Mouse (Mus musculus) G1E (cell line): ENCODE measurements around the gene Gart. TPM values are rescaled to one million over a fixed set of nuclear protein-coding genes. Genes with fewer than 3 reads are reported as not detected.

Experiments used
- ATAC-seq: 2 replicates; pipeline ENCODE4 v1.8.0; 2016; ENCODE audit warnings: mild to moderate bottlenecking; ENCODE audit not compliant: insufficient number of reproducible peaks, poor library complexity, low FRiP score, severe bottlenecking; ENCODE audit errors: extremely low read depth
- DNase-seq: peaks from one replicate; pipeline ENCODE4 v3.0.0; 2012; ENCODE audit warnings: low spot score
- H3K27me3 ChIP-seq: 2 replicates; pipeline ENCODE4 v1.6.1; 2012; ENCODE audit warnings: mild to moderate bottlenecking, low read length, inconsistent platforms; ENCODE audit not compliant: insufficient read depth
- H3K36me3 ChIP-seq: replicated peaks from 2 replicates; pipeline ENCODE3; 2012; ENCODE audit warnings: mild to moderate bottlenecking, inconsistent platforms
- H3K4me1 ChIP-seq: 2 replicates; pipeline ENCODE4 v1.6.1; 2012; ENCODE audit warnings: low read depth, low read length, inconsistent platforms, mixed read lengths; ENCODE audit not compliant: insufficient read depth
- H3K4me3 ChIP-seq: 2 replicates; pipeline ENCODE4 v1.5.1; 2012; ENCODE audit warnings: low read depth, mild to moderate bottlenecking, inconsistent platforms, low read length, moderate library complexity, mixed read lengths
- H3K9me3 ChIP-seq: replicated peaks from 2 replicates; pipeline ENCODE4 v1.6.1; 2012; ENCODE audit warnings: inconsistent platforms
- CTCF ChIP-seq: IDR thresholded peaks from 2 replicates; pipeline ENCODE4 v1.5.1; 2012; ENCODE audit warnings: low read depth, low read length, inconsistent platforms, mixed read lengths
- GATA1 ChIP-seq: IDR thresholded peaks from 2 replicates; pipeline ENCODE4 v1.6.1; 2012; ENCODE audit warnings: borderline replicate concordance, low read length, inconsistent platforms, mixed read lengths
- GATA2 ChIP-seq: IDR thresholded peaks from 2 replicates; pipeline ENCODE4 v1.6.1; 2012; ENCODE audit warnings: low read depth, low read length, inconsistent platforms, borderline replicate concordance
- POLR2AphosphoS5 ChIP-seq: IDR thresholded peaks from 2 replicates; pipeline ENCODE4 v1.6.1; 2012; ENCODE audit warnings: low read depth, low read length, inconsistent platforms; ENCODE audit not compliant: insufficient replicate concordance
- TAL1 ChIP-seq: conservative IDR thresholded peaks from 2 replicates; pipeline ENCODE4 v1.6.1; 2012; ENCODE audit warnings: low read depth, low read length, inconsistent platforms, mixed read lengths
- polyA plus RNA-seq: library from polyadenylated mRNA; stranded (reverse); fragments of >175 nt; gene quantifications from 2 replicates; pipeline ENCODE4 v1.2.3, GENCODE M21; 2012
- total RNA-seq, 2 experiments: library from RNA; stranded (forward) in 1 of 2; stranded (reverse) in 1 of 2; fragments of 200-1000 nt in 1 of 2; fragments of >200 nt in 1 of 2; fragmentation: Nextera tagmentation in 1 of 2; gene quantifications; 2 replicates each; pipeline ENCODE4 v1.2.3; 2014 to 2017

The Gart gene
- total and polyA plus RNA-seq, 3 experiments: 200 to 715 (median 327) TPM

DNA sequence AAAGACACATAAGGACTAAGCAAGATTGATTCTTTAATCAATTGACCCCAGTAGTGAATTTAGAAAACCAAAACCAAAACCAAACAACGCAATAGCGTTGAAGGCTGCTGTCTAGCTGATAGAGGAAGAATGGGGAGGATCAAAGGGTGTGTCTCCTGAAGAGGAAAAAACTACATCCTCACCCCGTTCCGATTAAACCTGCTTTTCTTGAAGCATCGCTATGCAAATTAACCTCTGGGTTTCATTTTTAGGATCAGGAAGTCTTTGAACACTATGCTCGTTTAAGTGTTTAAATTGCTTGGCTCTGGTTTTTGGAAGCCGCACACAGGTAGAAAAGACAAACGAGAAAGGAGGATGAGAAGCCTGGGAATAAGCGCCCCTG is 50.4 kb downstream of the Gart start:
- Histone ChIP-seq H3K4me3 (peak overlapping the region; percentile 82), H3K9me3 (no peaks in the 10 kb centered on the region), H3K36me3 (peaks cover 30% of the 10 kb centered on the region), H3K4me1 (peaks cover 61% of the 10 kb centered on the region), H3K27me3 (peaks cover 6% of the 10 kb centered on the region)
- DNase-seq: peak; percentile 36
- ATAC-seq: no peak
- TF ChIP-seq CTCF: no peak
- TF ChIP-seq TAL1: no peak
- TF ChIP-seq POLR2AphosphoS5: no peak
- TF ChIP-seq GATA2: no peak
- no peak for TF ChIP-seq GATA1

DNA sequence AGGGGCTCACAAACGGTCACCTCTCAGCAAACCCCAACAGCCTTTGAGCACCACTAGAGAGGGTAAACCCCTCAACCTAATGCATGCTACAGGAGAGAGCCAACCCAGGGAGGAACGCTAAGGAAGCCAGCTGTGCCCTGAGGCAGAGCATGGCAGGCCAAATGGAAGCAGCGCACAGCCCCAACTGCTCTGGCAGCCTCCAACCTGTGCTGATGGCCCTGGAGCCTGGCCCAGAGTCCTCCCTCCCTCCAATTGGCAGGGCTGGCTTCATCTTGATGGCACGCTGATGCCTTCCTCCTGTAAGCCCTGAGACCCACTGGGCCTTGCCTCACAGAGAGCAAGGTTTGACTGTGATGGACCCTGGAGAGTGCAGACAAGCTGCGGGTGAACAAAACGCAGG is 51.7 kb downstream of the Gart start:
- no peak for DNase-seq
- H3K36me3 ChIP-seq: peaks cover 40% of the 10 kb centered on the region
- TF ChIP-seq POLR2AphosphoS5: no peak
- no peak for TF ChIP-seq GATA2
- no peak for TF ChIP-seq CTCF
- TF ChIP-seq TAL1: no peak
- no peak for TF ChIP-seq GATA1
- no peaks in the 10 kb centered on the region for H3K9me3 ChIP-seq
- peaks cover 59% of the 10 kb centered on the region for H3K4me1 ChIP-seq
- H3K27me3 ChIP-seq: no peaks in the 10 kb centered on the region; the same call in 1 of the 2 replicates
- peak overlapping the region; percentile 27; the same call in 1 of the 2 replicates for H3K4me3 ChIP-seq
- no peak for ATAC-seq

DNA sequence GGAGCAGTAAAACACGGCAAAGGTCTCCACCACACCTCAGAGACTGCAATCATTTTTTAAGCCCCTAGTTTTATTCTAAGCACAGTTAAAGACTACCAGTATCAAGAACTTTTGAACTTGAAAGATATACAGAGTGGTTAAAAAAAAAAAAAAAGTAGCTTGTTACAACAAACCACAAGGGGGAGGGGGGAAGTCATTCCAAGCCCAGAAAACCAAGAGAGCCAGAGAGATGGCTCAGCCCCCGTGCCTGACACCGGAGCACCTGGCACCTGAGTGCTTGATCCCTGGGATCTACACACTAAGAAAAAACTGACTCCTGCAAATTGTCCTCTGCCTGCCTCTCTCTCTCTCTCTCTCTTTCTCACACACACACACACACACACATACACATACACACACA is 53.5 kb downstream of the Gart start:
- Histone ChIP-seq H3K27me3 (no peaks in the 10 kb centered on the region; the same call in 1 of the 2 replicates), H3K4me3 (peak overlapping the region; percentile 48; the same call in 1 of the 2 replicates), H3K36me3 (peaks cover 48% of the 10 kb centered on the region), H3K9me3 (no peaks in the 10 kb centered on the region), H3K4me1 (peaks cover 62% of the 10 kb centered on the region)
- TF ChIP-seq GATA2: no peak
- no peak for TF ChIP-seq POLR2AphosphoS5
- TF ChIP-seq GATA1: no peak
- no peak for TF ChIP-seq TAL1
- no peak for TF ChIP-seq CTCF
- DNase-seq (no peak), ATAC-seq (no peak)

DNA sequence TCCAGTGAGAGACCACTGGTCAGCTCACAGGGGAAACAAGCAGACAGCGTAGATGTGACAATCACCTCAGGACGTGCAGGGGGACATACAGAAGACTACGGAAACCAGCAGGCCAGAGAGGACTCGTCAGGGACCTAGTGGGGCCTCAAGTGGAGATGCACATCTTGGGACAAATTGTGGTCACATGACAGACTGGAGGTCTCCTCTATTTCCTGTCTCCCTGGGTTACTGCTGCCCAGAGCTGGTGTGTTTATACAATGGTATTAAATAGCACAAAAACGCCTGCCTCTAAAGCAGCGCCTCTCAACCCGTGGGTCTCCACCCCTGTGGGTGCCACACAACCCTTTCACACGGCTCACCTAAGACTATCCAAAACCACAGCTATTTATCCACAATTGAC is 54.6 kb downstream of the Gart start:
- Histone ChIP-seq H3K4me1 (peaks cover 63% of the 10 kb centered on the region), H3K4me3 (no peak overlapping the region), H3K36me3 (peaks cover 51% of the 10 kb centered on the region), H3K27me3 (no peaks in the 10 kb centered on the region; the same call in 1 of the 2 replicates), H3K9me3 (no peaks in the 10 kb centered on the region)
- TF ChIP-seq GATA1 (no peak), POLR2AphosphoS5 (no peak), CTCF (no peak), TAL1 (no peak), GATA2 (no peak)
- ATAC-seq (no peak), DNase-seq (no peak)

DNA sequence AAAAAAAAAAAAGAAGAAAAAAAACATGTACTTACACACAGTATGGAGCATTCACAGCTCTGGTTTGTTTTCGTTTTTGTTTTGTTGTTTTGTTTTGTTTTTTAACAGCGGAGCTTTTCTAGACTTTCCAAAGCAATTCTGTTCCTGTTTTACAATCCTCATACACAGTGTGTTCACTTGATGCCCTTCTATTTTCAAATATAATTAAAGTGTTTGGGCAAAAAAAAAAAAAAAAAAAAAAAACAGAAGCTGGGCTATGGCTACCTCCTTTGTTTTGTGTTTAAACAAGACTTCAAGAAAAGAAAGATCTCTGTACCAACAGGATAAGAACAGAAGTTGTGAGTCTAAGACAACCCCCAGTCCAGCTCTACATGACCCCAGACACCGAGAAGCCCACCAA is 58.0 kb downstream of the Gart start:
- Histone ChIP-seq H3K9me3 (no peaks in the 10 kb centered on the region), H3K4me3 (no peak overlapping the region), H3K4me1 (peaks cover 37% of the 10 kb centered on the region), H3K36me3 (peaks cover 67% of the 10 kb centered on the region), H3K27me3 (no peaks in the 10 kb centered on the region; the same call in 1 of the 2 replicates)
- ATAC-seq: no peak
- no peak for DNase-seq
- TF ChIP-seq CTCF (no peak), GATA2 (no peak), POLR2AphosphoS5 (no peak), GATA1 (no peak), TAL1 (no peak)

DNA sequence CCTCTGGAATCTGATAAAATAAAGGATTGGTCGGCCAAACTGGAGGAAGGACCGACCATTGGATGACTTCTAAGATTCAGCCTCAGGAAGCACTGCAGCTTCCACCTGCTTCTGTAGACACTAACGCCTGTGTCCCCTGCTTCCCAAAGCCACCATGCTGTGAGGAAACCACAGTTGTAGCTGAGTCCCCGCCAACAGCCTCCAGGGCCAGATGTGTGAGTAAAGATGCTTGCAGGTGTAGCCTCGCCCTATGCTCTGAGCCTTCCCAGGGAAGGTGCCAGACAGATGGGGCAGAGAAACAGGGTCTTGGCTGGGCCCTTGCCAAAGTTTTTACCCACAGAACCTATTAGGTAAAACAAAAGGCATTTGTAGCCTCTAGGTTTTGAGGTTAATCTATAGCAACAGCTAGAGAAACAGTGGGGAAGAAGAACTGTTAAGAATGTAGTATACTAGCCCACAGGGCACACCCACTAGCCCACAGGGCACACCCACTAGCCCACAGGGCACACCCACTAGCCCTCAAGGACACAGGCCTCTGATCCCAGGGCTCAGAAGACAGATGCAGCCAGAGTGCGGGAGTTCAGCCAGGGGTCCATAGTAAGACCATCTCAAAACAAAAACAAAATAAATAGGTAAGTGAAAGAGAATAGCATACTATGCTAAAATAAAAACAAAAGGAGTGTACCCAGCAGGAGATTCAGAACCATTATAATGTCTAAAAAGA is 58.9 kb downstream of the Gart start:
- Histone ChIP-seq H3K9me3 (no peaks in the 10 kb centered on the region), H3K36me3 (peaks cover 67% of the 10 kb centered on the region), H3K4me1 (peaks cover 29% of the 10 kb centered on the region), H3K4me3 (no peak overlapping the region), H3K27me3 (no peaks in the 10 kb centered on the region; the same call in 1 of the 2 replicates)
- DNase-seq (no peak), ATAC-seq (no peak)
- TF ChIP-seq POLR2AphosphoS5: no peak
- no peak for TF ChIP-seq TAL1
- TF ChIP-seq GATA2: no peak
- TF ChIP-seq GATA1: no peak
- TF ChIP-seq CTCF: no peak
